Mouse (Mus musculus): ENCODE results near the gene Xpnpep1.

The Xpnpep1 gene

GRCm38 (mm10) chr19:53030279-53030678, 9.7 kb downstream of the Xpnpep1 start:
- DNase-seq, result no peak

GRCm38 (mm10) chr19:53029686-53030085, 10.3 kb downstream of the Xpnpep1 start:
- no peak for DNase-seq

- no peak for DNase-seq
Measured at GRCm38 (mm10) chr19:53029045-53029444, 11.0 kb downstream of the Xpnpep1 start.

GRCm38 (mm10) chr19:53028216-53028615, 11.8 kb downstream of the Xpnpep1 start:
- DNase-seq, result no peak

GRCm38 (mm10) chr19:53023189-53023588, 16.8 kb downstream of the Xpnpep1 start:
- no peak for DNase-seq

GRCm38 (mm10) chr19:53022037-53022614, 17.9 kb downstream of the Xpnpep1 start:
- no peak for DNase-seq

GRCm38 (mm10) chr19:53021537-53021936, 18.5 kb downstream of the Xpnpep1 start:
- no peak for DNase-seq

- DNase-seq, result peak; percentile 56
Measured at GRCm38 (mm10) chr19:53019716-53020463, 20.1 kb downstream of the Xpnpep1 start.

GRCm38 (mm10) chr19:53017954-53018353, 22.1 kb downstream of the Xpnpep1 start:
- no peak for DNase-seq

GRCm38 (mm10) chr19:53017248-53017647, 22.8 kb downstream of the Xpnpep1 start:
- DNase-seq, result no peak

- DNase-seq, result no peak
Measured at GRCm38 (mm10) chr19:53014910-53015710, 24.9 kb downstream of the Xpnpep1 start.

- DNase-seq, result no peak
Measured at GRCm38 (mm10) chr19:53013744-53014143, 26.3 kb downstream of the Xpnpep1 start.

- DNase-seq, result no peak
Measured at GRCm38 (mm10) chr19:53013341-53013740, 26.7 kb downstream of the Xpnpep1 start.

- no peak for DNase-seq
Measured at GRCm38 (mm10) chr19:53010941-53011340, 29.1 kb downstream of the Xpnpep1 start.

GRCm38 (mm10) chr19:53008921-53009320, 31.1 kb downstream of the Xpnpep1 start:
- DNase-seq, result no peak

GRCm38 (mm10) chr19:53008020-53008705, 31.9 kb downstream of the Xpnpep1 start:
- peak; percentile 64 for DNase-seq

- no peak for DNase-seq
Measured at GRCm38 (mm10) chr19:53005978-53006377, 34.0 kb downstream of the Xpnpep1 start.

- DNase-seq, result no peak
Measured at GRCm38 (mm10) chr19:53003554-53004365, 36.3 kb downstream of the Xpnpep1 start.

GRCm38 (mm10) chr19:53002166-53003095, 37.6 kb downstream of the Xpnpep1 start:
- no peak for DNase-seq

GRCm38 (mm10) chr19:52992880-52993440, 47.1 kb downstream of the Xpnpep1 start:
- DNase-seq, result peak; percentile 52

GRCm38 (mm10) chr19:52991924-52992323, 48.1 kb downstream of the Xpnpep1 start:
- no peak for DNase-seq

Data from layer of hippocampus, adult 9-11 months (tissue).